Mouse (Mus musculus) liver, embryonic 14.5 days (tissue): ENCODE measurements at regions not wholly inside any gene's neighbourhood (a gene's known extent, or its start where the extent isn't known, plus 50 kb on each side); places are given as distances from the start of the nearest gene placed in this dataset.

Experiments
- ATAC-seq: fragments of 200-750 bp; cut with Nextera tagmentation; 2 replicates; pipeline ENCODE4 v1.8.0; 2017; ENCODE audit warnings: moderate number of reproducible peaks, mild to moderate bottlenecking, moderate library complexity; ENCODE audit not compliant: insufficient read depth
- DNase-seq, 3 experiments: peaks; one replicate each; pipeline ENCODE4 v3.0.0-alpha.2; 2012 to 2013; ENCODE audit warnings: low read depth in 3 of 3, low spot score in 3 of 3
- H3K27ac ChIP-seq: fragments of 300-500 bp; sonication (generic); 2 replicates; pipeline ENCODE4 v1.5.1; 2014; ENCODE audit warnings: moderate library complexity, mild to moderate bottlenecking, control low read depth, inconsistent platforms
- H3K27me3 ChIP-seq: fragments of 300-500 bp; sonication (generic); 2 replicates; pipeline ENCODE4 v1.6.1; 2014; ENCODE audit warnings: mild to moderate bottlenecking, low read length, moderate library complexity; ENCODE audit not compliant: control insufficient read depth, insufficient read depth
- H3K36me3 ChIP-seq: fragments of 300-500 bp; sonication (generic); replicated peaks from 2 replicates; pipeline ENCODE4 v1.6.1; 2014; ENCODE audit warnings: low read depth; ENCODE audit not compliant: control insufficient read depth, insufficient read depth
- H3K4me1 ChIP-seq, 2 experiments: fragments of 200-500 bp in 1 of 2; fragments of 300-500 bp in 1 of 2; sonication (generic) in 1 of 2; replicated peaks; 2 replicates each; pipeline ENCODE4 v1.6.1; 2012 to 2014; ENCODE audit warnings: antibody characterized with exemption in 1 of 2, inconsistent platforms in 1 of 2, low read length in 1 of 2; ENCODE audit not compliant: control insufficient read depth in 2 of 2, insufficient read depth in 2 of 2
- H3K4me2 ChIP-seq: fragments of 300-500 bp; sonication (generic); 2 replicates; pipeline ENCODE4 v1.6.1; 2014; ENCODE audit warnings: low read depth, mild to moderate bottlenecking, control low read depth, moderate library complexity
- H3K4me3 ChIP-seq, 2 experiments: fragments of 200-500 bp in 1 of 2; fragments of 300-500 bp in 1 of 2; sonication (generic) in 1 of 2; 2 replicates each; pipeline ENCODE4 v1.5.1; 2012 to 2014; ENCODE audit warnings: low read depth in 2 of 2, low read length in 2 of 2, mild to moderate bottlenecking in 2 of 2, control low read depth in 1 of 2, inconsistent platforms in 1 of 2, moderate library complexity in 1 of 2; ENCODE audit not compliant: insufficient read depth in 1 of 2
- H3K9ac ChIP-seq: fragments of 300-500 bp; sonication (generic); replicated peaks from 2 replicates; pipeline ENCODE4 v1.6.1; 2014; ENCODE audit warnings: mild to moderate bottlenecking, control low read depth, moderate library complexity
- H3K9me3 ChIP-seq: fragments of 300-500 bp; sonication (generic); 2 replicates; pipeline ENCODE4 v1.6.1; 2016; ENCODE audit warnings: low read length, mixed read lengths; ENCODE audit not compliant: control insufficient read depth
- CTCF ChIP-seq: IDR thresholded peaks from 2 replicates; pipeline ENCODE4 v1.5.1; 2016; ENCODE audit warnings: antibody characterized with exemption, low read depth, control low read depth
- EP300 ChIP-seq: IDR thresholded peaks from 2 replicates; pipeline ENCODE4 v1.6.1; 2016; ENCODE audit warnings: antibody characterized with exemption, low read depth
- WGBS: fragments of 180-500 bp; shearing (Covaris S2); extraction: QIAGEN DNeasy Blood & Tissue Kit; methylation state at CpG from one replicate; pipeline ENCODE4 v1.1.7; 2014; ENCODE audit not compliant: insufficient replicate concordance; 5-methylcytosine and 5-hydroxymethylcytosine counted together

DNA sequence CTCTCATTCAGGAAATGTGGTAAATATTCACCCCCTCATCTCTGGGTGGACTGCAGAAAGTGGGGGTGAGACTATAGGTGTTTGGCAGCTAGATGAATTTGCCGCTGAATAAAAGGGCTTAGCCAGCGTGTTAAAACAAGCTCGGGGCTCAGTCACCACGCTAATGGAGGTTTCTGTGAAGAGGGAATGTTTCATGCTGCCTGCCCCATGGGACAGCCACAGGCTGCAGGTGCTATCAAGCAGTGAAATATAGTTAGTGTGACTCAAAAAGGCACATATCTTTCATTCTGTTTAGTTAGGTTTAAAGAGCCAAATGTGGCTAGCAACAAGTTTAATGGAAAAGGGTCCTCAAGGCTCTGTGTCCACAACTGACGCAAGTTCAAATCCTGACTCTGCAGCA, 121.5 kb downstream of the Zfp36l1 start:
- Histone ChIP-seq H3K9me3 (no peaks in the 10 kb centered on the region), H3K36me3 (no peaks in the 10 kb centered on the region), H3K4me2 (no peak overlapping the region), H3K4me1 (peaks cover 38 to 67% of the 10 kb centered on the region in 2 experiments), H3K27ac (no peak overlapping the region), H3K4me3 (no peak overlapping the region), H3K9ac (no peak overlapping the region), H3K27me3 (no peaks in the 10 kb centered on the region)
- WGBS = 75% methylated on average over 5 of the region's 5 CpGs
- no peak for ATAC-seq
- no peak for DNase-seq
- no peak for TF ChIP-seq CTCF
- no peak for TF ChIP-seq EP300

DNA sequence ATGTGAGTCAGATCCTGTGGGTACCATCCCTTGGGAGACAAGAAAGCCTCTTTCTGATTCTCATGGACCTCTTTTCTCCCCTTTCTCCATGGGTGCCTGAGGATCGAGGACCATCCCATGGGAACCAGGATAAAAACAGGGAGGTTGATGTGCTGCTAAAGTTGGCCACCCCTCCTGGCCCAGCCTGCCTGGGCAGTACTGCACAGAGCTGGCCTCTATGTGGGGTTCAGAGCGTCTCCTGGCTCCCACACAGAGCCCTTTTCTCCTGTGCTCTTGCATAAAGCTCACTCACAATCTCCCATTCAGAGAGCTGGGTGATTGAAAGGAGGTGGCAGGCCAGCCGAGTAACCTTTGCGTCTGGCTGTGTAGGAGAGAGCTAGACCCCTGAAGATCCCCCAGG, 122.1 kb downstream of the Zfp36l1 start:
- H3K27ac ChIP-seq = no peak overlapping the region
- no peak for ATAC-seq

DNA sequence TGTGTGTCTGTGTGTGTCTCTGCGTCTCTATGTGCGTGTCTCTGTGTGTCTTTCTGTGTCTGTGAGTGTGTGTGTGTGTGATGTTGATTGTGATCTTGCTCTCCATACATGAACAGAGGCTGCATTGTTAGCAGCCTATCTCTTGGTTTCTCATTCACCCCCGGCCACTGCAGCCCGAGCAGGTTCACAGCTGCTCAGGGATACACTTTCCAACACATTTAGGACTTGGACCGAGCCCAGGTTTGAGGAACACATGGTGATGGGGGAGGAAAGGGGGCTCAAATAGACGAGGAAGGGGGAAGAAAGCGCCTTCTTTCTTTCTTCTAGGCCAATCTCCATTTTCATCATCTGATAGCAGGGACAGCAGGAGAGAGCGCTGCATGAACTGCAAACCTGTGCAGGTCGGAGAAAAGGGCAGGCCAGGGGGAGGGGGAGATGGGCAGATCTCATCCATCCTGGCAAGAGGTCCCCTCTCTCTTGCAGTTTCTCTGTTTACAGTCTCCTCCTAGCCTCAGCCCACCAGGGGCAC, 123.2 kb downstream of the Zfp36l1 start:
- no peak overlapping the region for H3K27ac ChIP-seq
- H3K9me3 ChIP-seq = no peaks in the 10 kb centered on the region
- ATAC-seq = no peak
- DNase-seq = no peak
- H3K9ac ChIP-seq = no peak overlapping the region
- H3K36me3 ChIP-seq = no peaks in the 10 kb centered on the region
- no peaks in the 10 kb centered on the region for H3K27me3 ChIP-seq
- TF ChIP-seq CTCF (0 out of 2 replicates have a peak, but pooled peaks have one; percentile 2), EP300 (no peak)
- H3K4me3 ChIP-seq = no peak overlapping the region
- H3K4me2 ChIP-seq = no peak overlapping the region
- peaks cover 54 to 77% of the 10 kb centered on the region in 2 experiments for H3K4me1 ChIP-seq
- WGBS = 52% methylated on average over 9 of the region's 9 CpGs

More for the DNA sequence above, 122.1 kb downstream of the Zfp36l1 start:
- WGBS = 74% methylated on average over 4 of the region's 4 CpGs
- Histone ChIP-seq H3K36me3 (no peaks in the 10 kb centered on the region), H3K27me3 (no peaks in the 10 kb centered on the region), H3K4me1 (peaks cover 43 to 72% of the 10 kb centered on the region in 2 experiments), H3K4me2 (no peak overlapping the region), H3K9ac (no peak overlapping the region), H3K9me3 (no peaks in the 10 kb centered on the region), H3K4me3 (no peak overlapping the region)
- TF ChIP-seq CTCF (no peak), EP300 (no peak)
- DNase-seq = no peak

DNA sequence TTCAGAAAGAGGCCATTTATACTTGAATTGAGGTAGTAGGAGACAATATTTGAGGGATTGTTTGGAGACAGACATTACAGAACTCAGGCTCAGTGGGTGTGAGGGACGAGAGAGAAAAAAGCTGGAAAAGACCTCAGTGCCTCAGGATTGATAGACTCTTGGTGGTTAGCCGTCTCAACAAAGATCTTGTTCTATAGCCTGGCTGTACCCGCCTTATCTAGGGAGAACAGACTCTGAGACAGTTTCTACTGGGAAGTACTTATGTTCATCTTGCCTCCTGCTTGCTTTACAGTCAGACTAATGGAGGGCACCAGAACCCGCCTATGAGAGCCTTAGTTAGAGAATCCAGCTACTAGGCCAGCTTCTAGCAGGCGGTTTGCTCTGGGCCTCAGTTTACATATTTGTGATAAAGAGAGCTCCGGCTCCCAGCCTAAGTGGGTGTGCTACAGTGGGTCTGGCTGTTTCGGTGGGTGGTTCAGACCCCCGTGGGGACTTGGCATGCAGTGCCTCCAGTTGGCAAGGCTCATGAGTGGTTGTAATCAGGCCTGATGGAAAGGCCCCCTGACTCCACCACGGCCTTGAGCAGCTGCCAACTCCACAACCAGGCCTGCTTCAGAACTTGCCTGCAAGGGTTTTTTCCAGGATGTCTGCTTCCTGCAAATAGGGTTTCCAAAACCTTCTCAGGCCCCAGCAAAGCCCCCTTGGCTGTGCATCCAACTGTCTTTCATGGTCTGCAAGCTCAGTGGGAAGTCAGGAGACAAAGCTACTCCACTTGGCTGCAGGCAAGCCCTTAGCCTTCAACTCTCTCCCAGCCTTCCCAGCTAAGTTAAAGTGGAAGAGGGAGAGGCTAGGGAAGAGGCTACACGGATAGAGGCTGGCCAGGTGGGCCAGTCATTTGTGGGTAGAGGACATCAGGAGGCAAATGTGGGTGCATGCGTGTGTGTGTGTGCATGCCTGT, 124.1 kb downstream of the Zfp36l1 start:
- TF ChIP-seq CTCF (no peak), EP300 (peak; percentile 85)
- no peaks in the 10 kb centered on the region for H3K36me3 ChIP-seq
- H3K4me1 ChIP-seq = peaks cover 50 to 76% of the 10 kb centered on the region in 2 experiments
- H3K4me2 ChIP-seq = peak overlapping the region; percentile 13
- H3K4me3 ChIP-seq = no peak overlapping the region
- H3K27ac ChIP-seq = peak overlapping the region; percentile 82
- ATAC-seq (peak; percentile 91), DNase-seq (peak; percentile 71 to 81 (median 77))
- 27% methylated on average over 11 of the region's 11 CpGs for WGBS
- H3K9ac ChIP-seq = no peak overlapping the region; the same call in 1 of the 2 replicates
- H3K27me3 ChIP-seq = no peaks in the 10 kb centered on the region
- no peaks in the 10 kb centered on the region for H3K9me3 ChIP-seq
